Mouse (Mus musculus) induced T-regulatory cell, adult 2 months (primary cell): ENCODE data around the gene Nfia.
A peak's percentile ranks its signal among the peaks of the same experiment; 100 is the strongest.

Source experiments
- DNase-seq: peaks from one replicate; pipeline ENCODE4 v3.0.0-alpha.2; 2012; ENCODE audit warnings: low read depth

Nfia gene

GRCm38 (mm10) chr4:97839406-97840101 is 67.0 kb downstream of the Nfia start:
- DNase-seq = no peak

DNA sequence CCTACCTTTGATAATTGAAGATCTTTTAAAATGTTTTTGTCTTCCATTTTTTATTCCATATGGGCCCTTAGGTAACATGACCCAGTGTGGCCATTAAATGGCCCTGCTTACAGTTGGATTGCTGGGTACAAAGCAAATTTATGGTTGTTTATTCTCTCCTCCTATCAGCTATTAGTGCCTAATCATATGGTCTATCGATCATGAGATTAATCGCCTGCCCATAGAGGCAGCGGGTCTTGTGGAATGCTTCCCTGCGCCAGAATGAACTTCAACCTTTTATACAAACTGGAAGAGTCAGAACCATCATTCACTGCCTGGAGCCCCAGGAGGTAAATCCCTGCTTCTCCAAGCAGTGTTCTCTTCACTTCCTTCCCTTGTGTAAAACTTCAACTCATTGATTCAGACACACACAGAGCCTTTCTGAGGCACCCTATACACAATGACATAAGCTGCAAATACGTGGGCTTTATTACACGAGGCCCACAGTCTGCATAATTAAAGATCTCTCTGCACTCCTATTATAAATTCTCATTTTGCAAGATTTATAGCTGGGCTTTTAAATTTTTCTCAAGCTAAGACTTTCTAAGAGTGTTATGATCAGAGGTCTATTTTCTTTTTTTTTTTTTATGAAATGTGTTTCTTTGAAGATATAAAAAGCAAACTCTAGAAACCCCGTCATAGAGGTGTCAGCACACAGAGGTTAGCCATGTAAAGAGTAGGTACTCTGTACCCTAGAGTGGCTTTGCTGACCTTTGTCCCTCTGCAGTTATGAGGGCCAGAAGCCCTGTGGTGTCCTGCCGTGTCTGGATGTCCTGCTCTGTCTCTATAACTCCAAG is 67.9 kb downstream of the Nfia start:
- no peak for DNase-seq

DNA sequence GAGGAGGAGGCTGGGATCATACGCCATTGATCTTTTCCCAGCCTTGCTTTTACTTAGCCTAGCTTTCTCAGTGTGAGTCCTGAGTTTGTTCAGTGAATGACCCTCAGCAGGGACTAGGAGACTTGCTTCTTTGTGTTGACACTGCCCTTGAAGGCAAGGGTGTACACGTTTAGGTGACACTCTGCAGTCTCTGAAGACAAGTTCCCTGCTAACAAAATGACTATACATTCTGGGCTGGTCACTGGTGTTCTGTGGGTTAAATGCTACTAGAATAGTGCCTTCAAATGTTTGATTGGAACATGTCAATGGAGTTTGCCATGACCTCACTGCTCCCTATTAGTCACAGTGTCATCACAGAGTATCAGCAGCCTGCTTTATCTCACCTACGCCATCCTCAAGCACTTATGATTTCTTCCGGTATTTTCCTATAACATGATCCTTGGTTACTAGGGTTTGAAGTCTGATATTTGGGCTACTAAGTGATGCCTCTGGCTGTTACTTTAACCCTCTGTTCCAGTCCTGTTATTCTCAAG is 68.6 kb downstream of the Nfia start:
- DNase-seq = no peak

GRCm38 (mm10) chr4:97841745-97842144 is 69.2 kb downstream of the Nfia start:
- no peak for DNase-seq

- DNase-seq = no peak
Measured at GRCm38 (mm10) chr4:97843981-97844690, 71.6 kb downstream of the Nfia start.

- no peak for DNase-seq
Measured at GRCm38 (mm10) chr4:97844899-97845298, 72.4 kb downstream of the Nfia start.

- no peak for DNase-seq
Measured at GRCm38 (mm10) chr4:97847653-97848052, 75.1 kb downstream of the Nfia start.

DNA sequence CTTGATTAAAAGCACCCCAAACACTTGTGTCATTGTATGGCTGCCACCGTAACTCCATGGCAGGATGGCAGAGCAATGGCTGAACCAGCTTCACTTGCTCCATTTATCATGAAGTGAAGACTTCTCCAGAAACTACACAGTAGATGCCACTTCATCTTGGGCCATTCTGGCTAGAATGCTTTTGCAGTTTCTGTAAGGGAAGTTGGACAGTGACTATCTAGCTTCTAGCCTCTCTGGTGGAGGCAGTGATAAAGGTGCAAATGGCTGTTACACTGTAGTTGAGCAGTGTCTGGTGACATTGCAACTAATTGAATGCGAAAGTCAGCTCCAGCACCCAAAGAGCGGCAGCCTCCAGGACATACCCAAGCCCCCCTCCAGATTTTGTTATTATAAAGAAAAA is 78.5 kb downstream of the Nfia start:
- DNase-seq = no peak

DNA sequence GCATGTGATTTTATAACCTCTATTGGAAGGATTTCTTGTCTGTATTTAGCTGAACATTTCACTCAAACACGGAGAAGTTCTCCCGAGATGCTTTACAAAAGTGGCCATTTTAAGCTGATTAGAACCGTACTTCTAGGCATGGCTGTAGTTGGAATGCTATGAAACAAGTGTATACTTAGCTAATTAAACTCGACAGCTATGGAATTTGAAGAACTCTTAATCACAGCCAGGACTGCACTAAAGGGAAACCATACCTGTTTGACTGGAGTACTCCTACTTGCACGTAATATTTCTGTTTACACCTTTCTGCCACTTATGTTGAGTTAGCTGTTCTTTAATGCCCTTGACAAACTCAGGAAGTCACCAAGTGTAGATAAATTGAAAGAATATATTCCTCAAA is 79.2 kb downstream of the Nfia start:
- no peak for DNase-seq

DNA sequence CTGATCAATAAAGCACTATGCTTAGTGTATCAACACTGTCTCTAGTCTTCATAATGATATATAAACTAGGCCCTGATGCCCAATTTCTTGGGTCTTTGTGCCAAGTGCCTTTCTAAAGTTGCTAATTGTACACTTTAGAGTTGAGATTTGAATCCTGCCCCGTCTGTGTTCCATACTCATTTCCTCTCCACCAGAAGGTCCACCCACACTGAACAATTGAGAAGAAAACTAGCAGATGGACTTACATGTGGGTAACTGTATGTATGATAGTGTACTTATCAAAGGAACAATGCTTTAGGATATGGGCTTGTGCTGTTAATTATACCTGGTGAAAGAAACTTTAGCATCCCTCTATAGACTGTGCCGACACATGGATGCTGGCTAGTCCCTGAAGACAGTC is 80.1 kb downstream of the Nfia start:
- no peak for DNase-seq

GRCm38 (mm10) chr4:97854779-97855178 is 82.2 kb downstream of the Nfia start:
- DNase-seq = peak; percentile 56

DNA sequence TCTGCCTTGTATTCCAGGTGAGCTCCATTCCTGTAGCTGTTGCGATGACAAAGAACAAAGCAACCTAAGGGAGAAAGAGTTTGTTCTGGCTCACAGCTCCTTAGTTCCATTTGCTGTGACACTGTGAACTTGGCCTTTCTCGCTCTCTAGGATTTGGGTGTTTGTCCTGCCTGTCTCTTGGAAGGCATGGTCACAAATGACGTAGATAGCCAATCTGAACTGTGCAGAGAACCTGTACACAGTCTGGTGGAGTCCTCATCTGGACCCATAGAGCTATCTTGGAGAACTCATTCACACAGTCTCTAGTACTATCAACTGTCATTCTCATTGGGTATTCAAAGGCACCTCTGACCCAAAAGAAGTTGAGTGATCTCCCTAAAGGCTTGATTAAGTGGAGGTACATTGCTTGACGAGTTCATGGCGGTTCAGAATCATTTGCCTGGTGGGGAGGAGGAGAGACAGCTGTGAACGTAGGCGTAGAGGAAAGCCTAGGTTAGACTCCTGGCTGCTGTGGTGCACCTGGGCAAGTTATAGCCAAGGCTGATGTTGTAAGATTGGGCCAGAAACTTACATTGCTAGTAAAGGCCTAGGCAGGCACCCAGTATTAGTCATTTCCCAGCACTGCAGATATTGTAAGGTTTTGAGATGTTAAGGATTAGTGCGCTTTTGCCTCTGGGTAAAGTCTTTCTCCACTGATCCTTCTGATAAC is 83.3 kb downstream of the Nfia start:
- no peak for DNase-seq

GRCm38 (mm10) chr4:97857549-97857948 is 85.0 kb downstream of the Nfia start:
- no peak for DNase-seq

DNA sequence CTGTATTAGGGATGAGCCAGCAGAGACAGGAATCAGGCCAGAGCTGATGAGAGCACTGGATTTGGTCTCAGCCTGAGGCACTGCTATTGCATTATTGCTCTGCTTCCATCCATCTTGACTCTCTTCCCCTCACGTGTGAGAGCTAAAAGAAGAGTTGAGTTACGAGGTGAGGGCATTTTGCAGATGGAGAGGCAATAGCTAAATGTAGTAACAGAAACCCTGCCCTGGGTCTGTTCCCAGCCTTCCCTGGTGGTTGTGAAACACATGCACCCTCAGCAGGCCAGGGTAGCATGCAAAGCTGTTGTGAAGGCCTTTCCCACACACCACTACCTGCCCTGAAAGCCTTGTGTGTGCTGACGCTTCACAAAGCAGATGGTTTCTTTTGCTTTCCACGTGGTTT is 86.9 kb downstream of the Nfia start:
- DNase-seq = no peak

- peak; percentile 56 for DNase-seq
Measured at GRCm38 (mm10) chr4:97860376-97860775, 87.8 kb downstream of the Nfia start.

GRCm38 (mm10) chr4:97860791-97861344 is 88.3 kb downstream of the Nfia start:
- DNase-seq = peak; percentile 78

DNA sequence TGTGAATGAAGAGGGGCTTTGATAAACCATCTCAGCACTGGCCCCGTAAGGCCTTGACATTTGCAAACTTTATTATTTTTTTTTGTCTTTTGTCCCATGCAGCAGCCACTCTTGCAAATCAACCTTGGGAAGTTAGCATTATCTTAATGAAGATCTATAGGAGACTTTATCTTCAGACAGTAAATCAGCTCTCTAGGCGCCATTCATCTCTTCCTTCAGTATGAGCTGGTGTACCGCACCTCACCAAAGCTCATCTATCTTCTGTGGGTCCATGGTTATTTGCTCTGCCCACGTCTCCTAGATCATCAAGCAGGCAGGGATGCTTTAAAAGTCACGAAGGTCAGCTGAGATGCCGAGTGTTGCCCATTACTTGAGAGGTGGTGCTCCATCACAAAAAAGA is 89.8 kb downstream of the Nfia start:
- DNase-seq = no peak

GRCm38 (mm10) chr4:97864276-97864675 is 91.7 kb downstream of the Nfia start:
- DNase-seq = no peak

GRCm38 (mm10) chr4:97865410-97865953 is 92.9 kb downstream of the Nfia start:
- no peak for DNase-seq

GRCm38 (mm10) chr4:97866463-97866862 is 93.9 kb downstream of the Nfia start:
- DNase-seq = no peak

DNA sequence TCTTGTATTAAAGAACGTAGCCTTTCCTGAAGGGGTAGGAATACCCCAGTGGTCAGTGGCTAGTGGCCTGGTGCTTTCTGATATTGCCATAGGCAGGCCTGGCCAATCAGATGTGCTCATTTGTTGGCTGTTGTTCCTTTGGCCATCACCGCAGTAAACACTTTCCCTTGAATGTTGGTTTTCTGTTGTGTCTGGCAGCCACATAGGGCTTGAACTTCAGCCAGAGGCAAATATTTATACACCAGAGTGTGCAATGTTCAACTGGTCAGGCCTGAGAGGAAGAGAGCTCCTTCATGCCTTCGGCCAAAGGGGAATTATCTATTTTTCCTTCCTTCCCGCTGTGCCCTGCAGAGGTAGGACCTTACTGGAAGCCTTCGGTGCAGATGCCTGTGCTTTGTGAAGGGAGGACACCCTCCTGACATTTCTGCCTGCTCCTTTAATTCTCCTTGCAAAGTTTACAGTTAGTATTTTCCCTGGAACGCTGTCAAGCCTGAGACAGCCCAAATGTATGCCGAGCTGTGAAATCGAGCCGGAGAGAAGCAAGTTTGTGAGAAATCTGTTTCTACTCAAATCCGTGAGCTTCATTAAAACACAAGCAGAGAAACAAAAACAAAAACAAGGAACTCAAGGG is 95.9 kb downstream of the Nfia start:
- no peak for DNase-seq
